Mouse (Mus musculus): ENCODE data around the gene Ccr3. TPM values are rescaled to one million over a fixed set of nuclear protein-coding genes. Genes with fewer than 3 reads are reported as not detected.
"Not testable (repeated sequence)": the region's sequence is repeated elsewhere in the genome, so short reads cannot be mapped to it uniquely, and the experiment has no call there.

The Ccr3 gene
- polyA plus RNA-seq, 1 experiment: 0.11 TPM

GRCm38 (mm10) chr9:124038158-124038582 is 16.4 kb downstream of the Ccr3 start:
- 41% methylated on average over 2 of the region's 2 CpGs for WGBS
- no peak for DNase-seq (ENCODE audit: low read depth, low spot score)

- DNase-seq (ENCODE audit: low read depth, low spot score): no peak
- WGBS: 71% methylated on average over 5 of the region's 5 CpGs
These were observed 17.2 kb downstream of the Ccr3 start for GRCm38 (mm10) chr9:124038949-124039348.

GRCm38 (mm10) chr9:124040932-124041331 is 19.2 kb downstream of the Ccr3 start:
- WGBS: 77% methylated on average over 3 of the region's 3 CpGs
- no peak for DNase-seq (ENCODE audit: low read depth, low spot score)

GRCm38 (mm10) chr9:124053532-124053931 is 31.8 kb downstream of the Ccr3 start:
- WGBS: 61% methylated on average over 2 of the region's 2 CpGs
- DNase-seq (ENCODE audit: low read depth, low spot score): no peak

GRCm38 (mm10) chr9:124056158-124056709 is 34.5 kb downstream of the Ccr3 start:
- 37% methylated on average over 3 of the region's 3 CpGs for WGBS

GRCm38 (mm10) chr9:124059660-124060352 is 38.0 kb downstream of the Ccr3 start:
- 62% methylated on average over 2 of the region's 2 CpGs for WGBS
- DNase-seq (ENCODE audit: low read depth, low spot score): no peak

More at GRCm38 (mm10) chr9:124056158-124056709, 34.5 kb downstream of the Ccr3 start:
- DNase-seq (ENCODE audit: low read depth, low spot score): no peak

GRCm38 (mm10) chr9:124061474-124062432 is 40.0 kb downstream of the Ccr3 start:
- DNase-seq (ENCODE audit: low read depth, low spot score): not testable (repeated sequence)
- WGBS: 54% methylated on average over 3 of the region's 3 CpGs

GRCm38 (mm10) chr9:124066572-124067103 is 44.9 kb downstream of the Ccr3 start:
- DNase-seq (ENCODE audit: low read depth, low spot score): no peak

GRCm38 (mm10) chr9:124068098-124069058 is 46.6 kb downstream of the Ccr3 start:
- DNase-seq (ENCODE audit: low read depth, low spot score): no peak
- WGBS: 41% methylated on average over 2 of the region's 2 CpGs

- 91% methylated on average over 1 of the region's 1 CpGs for WGBS
- DNase-seq (ENCODE audit: low read depth, low spot score): no peak
These were observed 49.7 kb downstream of the Ccr3 start for GRCm38 (mm10) chr9:124071506-124071905.

- DNase-seq (ENCODE audit: low read depth, low spot score): no peak
- WGBS: 55% methylated on average over 4 of the region's 4 CpGs
These were observed 58.0 kb downstream of the Ccr3 start for GRCm38 (mm10) chr9:124079803-124080202.

- WGBS: 83% methylated on average over 13 of the region's 13 CpGs
- DNase-seq (ENCODE audit: low read depth, low spot score): not testable (repeated sequence)
These were observed 58.7 kb downstream of the Ccr3 start for GRCm38 (mm10) chr9:124080471-124080870.

Other genes starting within 250 kb of the Ccr3 start
- gene Cxcr6, start 215.5 kb upstream of the Ccr3 start, polyA plus RNA-seq (2012; rRNA removed): 3.6 and 3.8 TPM in 2 replicates
- 3.4 and 6.3 TPM in 2 replicates for gene Fyco1, start 170.1 kb upstream of the Ccr3 start, polyA plus RNA-seq (2012; rRNA removed)
- 0.30 and 0.64 TPM in 2 replicates for gene Xcr1, start 159.9 kb upstream of the Ccr3 start, polyA plus RNA-seq (2012; rRNA removed)
- gene Ccr1, start 53.3 kb upstream of the Ccr3 start, polyA plus RNA-seq (2012; rRNA removed): 4.4 and 5.2 TPM in 2 replicates
- gene Ccr1l1, start 43.6 kb upstream of the Ccr3 start, polyA plus RNA-seq (2012; rRNA removed): 0.25 TPM in 1 of 2 replicates, not detected in the other
- gene Ccr2, start 80.0 kb downstream of the Ccr3 start, polyA plus RNA-seq (2012; rRNA removed): 1.0 and 2.2 TPM in 2 replicates
- gene Ccr5, start 99.6 kb downstream of the Ccr3 start, polyA plus RNA-seq (2012; rRNA removed): 1.7 and 4.5 TPM in 2 replicates